Mouse (Mus musculus) cortical plate, adult 2 months (tissue): ENCODE results near the gene Strn3.

Experiments
- CTCF ChIP-seq: fragments of 200-500 bp; IDR thresholded peaks from 2 replicates; pipeline ENCODE4 v1.5.1; 2011; ENCODE audit warnings: mild to moderate bottlenecking, control low read depth, low read length; ENCODE audit not compliant: insufficient read depth; ENCODE audit errors: extremely low read depth
- POLR2A ChIP-seq: fragments of 200-500 bp; IDR thresholded peaks from 2 replicates; pipeline ENCODE4 v1.6.1; 2011; ENCODE audit warnings: mild to moderate bottlenecking, low read length, control low read depth; ENCODE audit not compliant: insufficient read depth; ENCODE audit errors: extremely low read depth

DNA sequence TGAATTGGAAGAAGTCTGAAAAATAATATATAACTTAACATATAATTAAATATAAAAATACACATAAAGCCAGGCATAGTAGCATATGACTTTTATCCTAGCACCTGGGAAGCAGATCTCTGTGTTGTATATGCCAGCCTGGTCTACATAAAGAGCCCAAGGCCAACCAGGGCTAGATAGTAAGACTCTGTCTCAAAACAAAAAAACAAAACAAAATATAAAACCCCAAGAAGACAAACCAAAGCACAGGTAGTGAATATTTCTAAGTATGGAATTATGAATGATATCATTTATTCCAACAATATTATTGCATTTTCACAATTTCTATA, 68.4 kb downstream of the Strn3 start:
- TF ChIP-seq POLR2A (no peak), CTCF (no peak)
